In the genomic region with DNA sequence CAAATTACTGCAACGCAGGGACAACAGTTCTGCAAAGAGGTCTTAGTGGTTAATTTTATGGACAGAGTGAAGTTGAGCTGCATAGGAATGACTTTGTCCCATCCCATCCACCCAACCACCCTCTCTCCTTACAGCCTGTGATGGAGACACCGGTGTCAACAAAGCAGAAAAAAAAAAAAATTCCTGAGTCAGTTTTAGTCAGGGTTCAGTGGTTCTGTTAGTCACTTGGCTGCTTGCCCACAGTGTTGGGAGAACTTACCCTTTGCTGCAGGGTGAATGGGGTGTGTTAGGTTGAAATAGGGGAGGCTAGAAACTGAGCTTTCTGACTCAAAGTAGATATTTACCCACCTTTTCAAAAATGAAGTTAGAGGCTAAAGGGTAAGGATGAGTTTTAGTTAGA, we compare ENCODE assay signal across 12 mouse cellular contexts. TPM values are rescaled to one million over a fixed set of nuclear protein-coding genes. Genes with fewer than 3 reads are reported as not detected.
DNase-seq lines count a peak whose midpoint lies in the region; ATAC-seq and TF ChIP-seq lines count a peak whose summit lies in the region.
"Had no signal": no experiment of that assay in that cellular context is flagged by ENCODE, and none has a peak within 500 bp of the region (broad histone marks: within the 10 kb centered on the region; RNA-seq: fewer than 3 reads in every experiment).

No protein-coding gene starts in this region.

- H3K27me3 ChIP-seq in C2C12 (ENCODE audit: control insufficient read depth, insufficient read depth, insufficient read length): no peaks in the 10 kb centered on the region
- H3K27me3 ChIP-seq in intestine, embryonic 16.5 days (replicated peaks; ENCODE audit: control insufficient read depth, insufficient read depth, low read length): no peaks in the 10 kb centered on the region
- H3K27me3 ChIP-seq: embryonic facial prominence, embryonic 15.5 days; heart, embryonic 15.5 days had no signal

- TF ChIP-seq CTCF in C2C12 (IDR thresholded peaks at IDR 0.05; ENCODE audit: control insufficient read depth, insufficient read depth, insufficient read length): no peak

- no peak overlapping the region for H3K4me2 ChIP-seq in intestine, embryonic 16.5 days (ENCODE audit: low read depth, low read length)
- H3K4me2 ChIP-seq: embryonic facial prominence, embryonic 15.5 days; heart, embryonic 15.5 days had no signal

- H3K9me3 ChIP-seq in intestine, embryonic 16.5 days (ENCODE audit: control insufficient read depth, low read length): no peaks in the 10 kb centered on the region
- H3K9me3 ChIP-seq: embryonic facial prominence, embryonic 15.5 days; heart, embryonic 15.5 days had no signal

- no peak overlapping the region for H3ac ChIP-seq in C2C12 (ENCODE audit: control insufficient read depth, insufficient read length, low read depth)

- H3K9ac ChIP-seq in intestine, embryonic 16.5 days (ENCODE audit: low read depth, low read length): no peak overlapping the region
- H3K9ac ChIP-seq: embryonic facial prominence, embryonic 15.5 days; heart, embryonic 15.5 days had no signal

- peaks cover 11% of the 10 kb centered on the region for H3K79me3 ChIP-seq in C2C12 (ENCODE audit: low read depth)

- H3K36me3 ChIP-seq in C2C12 (ENCODE audit: control insufficient read depth, insufficient read depth): no peaks in the 10 kb centered on the region
- no peaks in the 10 kb centered on the region for H3K36me3 ChIP-seq in intestine, embryonic 16.5 days (ENCODE audit: control insufficient read depth, insufficient read depth, low read length)
- H3K36me3 ChIP-seq: embryonic facial prominence, embryonic 15.5 days; heart, embryonic 15.5 days had no signal

- ATAC-seq in intestine, embryonic 16.5 days: no peak
- ATAC-seq: intestine, postnatal 0 days had no signal

- peaks cover 24% of the 10 kb centered on the region for H3K79me2 ChIP-seq in C2C12 (ENCODE audit: control insufficient read depth, insufficient read depth)

- no peak overlapping the region for H3K27ac ChIP-seq in intestine, embryonic 16.5 days (ENCODE audit: low read length)
- H3K27ac ChIP-seq: embryonic facial prominence, embryonic 15.5 days; heart, embryonic 15.5 days had no signal

- peak; percentile 62 for DNase-seq in left cerebral cortex, postnatal 4 days
- no peak for DNase-seq in left cerebral cortex, adult 9 months (ENCODE audit: low spot score in 2 of 2)
- peak; percentile 37 for DNase-seq in adrenal gland, adult 8-10 months
- peak; percentile 91 for DNase-seq in kidney, postnatal 10 days
- no peak for DNase-seq in frontal cortex, postnatal 25 days (ENCODE audit: low spot score in 2 of 2)
- no peak for DNase-seq in embryo, embryonic 11 days
- DNase-seq: lung, postnatal 10 days had no signal

- intact Hi-C loops in left cerebral cortex, postnatal 4 days (cut with DNase I): no loop called here

- H3K4me3 ChIP-seq in C2C12 (ENCODE audit: insufficient read depth, poor library complexity, severe bottlenecking): no peak overlapping the region
- H3K4me3 ChIP-seq in intestine, embryonic 16.5 days (ENCODE audit: low read length): no peak overlapping the region
- H3K4me3 ChIP-seq: embryonic facial prominence, embryonic 15.5 days; heart, embryonic 15.5 days had no signal

- peaks cover 13% of the 10 kb centered on the region for H3K4me1 ChIP-seq in intestine, embryonic 16.5 days (ENCODE audit: control insufficient read depth, insufficient read depth, low read length)

- 55% methylated on average over 2 of the region's 2 CpGs for WGBS in intestine, embryonic 16.5 days

TF ChIP-seq in C2C12, 6 proteins besides CTCF, POLR2A, EP300 and RAD21:
- no peak for TF ChIP-seq CEBPB (IDR thresholded peaks at IDR 0.05; ENCODE audit: low read depth)
- TF ChIP-seq MAX (IDR thresholded peaks at IDR 0.05): peak; percentile 10
TF ChIP-seq in C2C12: peak in this region for 1.

RNA-seq across cellular contexts. Expression of a gene that starts 2.3 kb away (rescaled TPM):
- total RNA-seq in left cerebral cortex, postnatal 4 days (2021): 10 to 100 TPM; 78.9 to 80.6 TPM
- polyA plus RNA-seq in C2C12 (2012; fragmentation: generic; extraction: Trizol): 23.3 TPM
- 10 to 100 TPM; 19.1 to 41.1 (median 27.7) TPM for total RNA-seq in adrenal gland, adult 8-10 months (2022)
- 10.7 and 11.1 TPM in 2 replicates for polyA plus RNA-seq in intestine, embryonic 16.5 days (2015; fragmentation: Nextera tagmentation; extraction: Ambion mirVana)

RNA-seq across cellular contexts. Expression of a gene that starts 15.1 kb away (rescaled TPM):
- 1 to 10 TPM; 7.8 to 7.9 TPM for total RNA-seq in left cerebral cortex, postnatal 4 days (2021)
- 6.4 TPM for polyA plus RNA-seq in C2C12 (2012; fragmentation: generic; extraction: Trizol)
- 10 to 100 TPM; 11.1 to 19.0 (median 15.8) TPM for total RNA-seq in adrenal gland, adult 8-10 months (2022)
- polyA plus RNA-seq in intestine, embryonic 16.5 days (2015; fragmentation: Nextera tagmentation; extraction: Ambion mirVana): 13.8 and 15.1 TPM in 2 replicates

Comparison
In these comparisons a context has a peak if more than half of its experiments do, and no peak if none do; other contexts are left out.
1. DNase-seq: peak in left cerebral cortex, postnatal 4 days (single experiment), adrenal gland, adult 8-10 months (single experiment) and kidney, postnatal 10 days (single experiment); none in left cerebral cortex, adult 9 months (0 of 2), frontal cortex, postnatal 25 days (0 of 2) and embryo, embryonic 11 days (single experiment).